Comparison of ENCODE assay signal across 20 mouse cellular contexts in genomic region chr2:61045467-61045866, GRCm38 (mm10).
DNase-seq lines count a peak whose midpoint lies in the region; ATAC-seq lines count a peak whose summit lies in the region.
"Had no signal": no experiment of that assay in that cellular context is flagged by ENCODE, and none has a peak within 500 bp of the region (broad histone marks: within the 10 kb centered on the region; RNA-seq: fewer than 3 reads in every experiment).

No protein-coding gene starts in this region.

- peak overlapping the region; percentile 15 to 53; a peak in 3 of 4 replicates for H3K27ac ChIP-seq in heart, embryonic 14.5 days (replicated peaks in 1 of 2; ENCODE audit: control insufficient read depth in 1 of 2, insufficient read depth in 1 of 2, low read depth in 2 of 2, low read length in 2 of 2)
- H3K27ac ChIP-seq in heart, embryonic 10.5 days: no peak overlapping the region
- H3K27ac ChIP-seq: embryonic facial prominence, embryonic 12.5 days; forebrain, embryonic 15.5 days; heart, adult 2 months; hindbrain, embryonic 12.5 days had no signal

- no peaks in the 10 kb centered on the region for H3K36me3 ChIP-seq in heart, embryonic 14.5 days (ENCODE audit: control insufficient read depth, insufficient read depth, low read length)
- H3K36me3 ChIP-seq in heart, embryonic 10.5 days: no peaks in the 10 kb centered on the region
- H3K36me3 ChIP-seq: embryonic facial prominence, embryonic 12.5 days; forebrain, embryonic 15.5 days; hindbrain, embryonic 12.5 days had no signal

- H3K4me2 ChIP-seq in heart, embryonic 14.5 days (ENCODE audit: low read length): no peak overlapping the region
- H3K4me2 ChIP-seq: embryonic facial prominence, embryonic 12.5 days; forebrain, embryonic 15.5 days; hindbrain, embryonic 12.5 days had no signal

- peak; percentile 50; the same call in 1 of the 2 replicates for ATAC-seq in heart, embryonic 14.5 days (ENCODE audit: insufficient number of reproducible peaks, insufficient read depth, low FRiP score, low read depth)
- ATAC-seq: activated CD4-positive, CD25-positive, alpha-beta regulatory T cell, adult 4 months; forebrain, embryonic 15.5 days; hindbrain, embryonic 16.5 days; inflammation-experienced regulatory T-cells, adult 6 months; Patski had no signal

- H3K27me3 ChIP-seq in heart, embryonic 14.5 days (ENCODE audit: control insufficient read depth, insufficient read depth, low read length): no peaks in the 10 kb centered on the region
- no peaks in the 10 kb centered on the region for H3K27me3 ChIP-seq in heart, embryonic 10.5 days (ENCODE audit: insufficient read depth, poor library complexity, severe bottlenecking)
- H3K27me3 ChIP-seq: embryonic facial prominence, embryonic 12.5 days; forebrain, embryonic 15.5 days; hindbrain, embryonic 12.5 days; Patski had no signal

- no peak overlapping the region for H3K4me3 ChIP-seq in heart, embryonic 14.5 days (ENCODE audit: control insufficient read depth in 1 of 2, insufficient read depth in 1 of 2, low read depth in 1 of 2, low read length in 2 of 2)
- no peak overlapping the region for H3K4me3 ChIP-seq in heart, embryonic 10.5 days
- H3K4me3 ChIP-seq: embryonic facial prominence, embryonic 12.5 days; forebrain, embryonic 15.5 days; heart, adult 2 months; hindbrain, embryonic 12.5 days had no signal

- no peaks in the 10 kb centered on the region for H3K9me3 ChIP-seq in heart, embryonic 14.5 days (ENCODE audit: control insufficient read depth, low read length)
- no peaks in the 10 kb centered on the region for H3K9me3 ChIP-seq in heart, embryonic 10.5 days
- H3K9me3 ChIP-seq: embryonic facial prominence, embryonic 12.5 days; forebrain, embryonic 15.5 days; hindbrain, embryonic 12.5 days had no signal

- peaks cover 12 to 16% of the 10 kb centered on the region in 2 experiments for H3K4me1 ChIP-seq in heart, embryonic 14.5 days (ENCODE audit: control insufficient read depth in 2 of 2, insufficient read depth in 2 of 2, low read length in 2 of 2)
- peaks cover 13% of the 10 kb centered on the region for H3K4me1 ChIP-seq in heart, embryonic 10.5 days
- H3K4me1 ChIP-seq: embryonic facial prominence, embryonic 12.5 days; forebrain, embryonic 15.5 days; hindbrain, embryonic 12.5 days had no signal

- DNase-seq in heart, adult 18-20 months: no peak
- peak; percentile 13 for DNase-seq in heart, postnatal 4 days
- no peak for DNase-seq in heart, embryonic 10.5 days (ENCODE audit: low spot score)
- DNase-seq in lung, postnatal 25 days (ENCODE audit: low spot score): peak; percentile 21
- no peak for DNase-seq in lung, adult 18-20 months
- no peak for DNase-seq in gastrocnemius, postnatal 25 days
- DNase-seq: adrenal gland, postnatal 14 days; cerebellum, adult 11-12 months; cerebellum, adult 9-10 months; cerebellum, postnatal 25 days; heart, adult 2 months; heart, postnatal 36 days had no signal

- 54% methylated on average over 6 of the region's 6 CpGs for WGBS in heart, embryonic 14.5 days
- 77% methylated on average over 6 of the region's 6 CpGs for WGBS in heart, embryonic 10.5 days

- H3K9ac ChIP-seq in heart, embryonic 14.5 days (ENCODE audit: low read length): no peak overlapping the region
- H3K9ac ChIP-seq: embryonic facial prominence, embryonic 12.5 days; forebrain, embryonic 15.5 days; hindbrain, embryonic 12.5 days had no signal

Comparison
In these comparisons a context has a peak if more than half of its experiments do, and no peak if none do; other contexts are left out.
1. DNase-seq: peak in heart, postnatal 4 days (single experiment) and lung, postnatal 25 days (single experiment); none in heart, adult 18-20 months (0 of 2), heart, embryonic 10.5 days (single experiment), lung, adult 18-20 months (0 of 2) and gastrocnemius, postnatal 25 days (single experiment).